Mouse (Mus musculus) hindbrain, embryonic 16.5 days (tissue): Measurements from ENCODE around the gene Tenm4. TPM values are rescaled to one million over a fixed set of nuclear protein-coding genes. Genes with fewer than 3 reads are reported as not detected.

Source experiments
- ATAC-seq: fragments of 200-750 bp; cut with Nextera tagmentation; 2 replicates; pipeline ENCODE4 v1.8.0; 2017; ENCODE audit warnings: moderate TSS enrichment, moderate library complexity
- H3K27ac ChIP-seq: fragments of 300-500 bp; sonication (generic); 2 replicates; pipeline ENCODE4 v1.5.1; 2014; ENCODE audit warnings: low read depth, mild to moderate bottlenecking, control low read depth, low read length, moderate library complexity
- H3K27me3 ChIP-seq: fragments of 300-500 bp; sonication (generic); replicated peaks from 2 replicates; pipeline ENCODE4 v1.6.1; 2014; ENCODE audit warnings: low read length; ENCODE audit not compliant: control insufficient read depth, insufficient read depth
- H3K36me3 ChIP-seq: fragments of 300-500 bp; sonication (generic); 2 replicates; pipeline ENCODE4 v1.6.1; 2014; ENCODE audit warnings: mild to moderate bottlenecking, low read length, moderate library complexity, mixed read lengths; ENCODE audit not compliant: control insufficient read depth, insufficient read depth
- H3K4me1 ChIP-seq: fragments of 300-500 bp; sonication (generic); 2 replicates; pipeline ENCODE4 v1.6.1; 2014; ENCODE audit warnings: low read depth, low read length; ENCODE audit not compliant: control insufficient read depth, insufficient read depth
- H3K4me2 ChIP-seq: fragments of 300-500 bp; sonication (generic); 2 replicates; pipeline ENCODE4 v1.6.1; 2014; ENCODE audit warnings: mild to moderate bottlenecking, low read length, control low read depth, moderate library complexity
- H3K4me3 ChIP-seq: fragments of 300-500 bp; sonication (generic); 2 replicates; pipeline ENCODE4 v1.5.1; 2014; ENCODE audit warnings: mild to moderate bottlenecking, low read length, control low read depth, moderate library complexity
- H3K9ac ChIP-seq: fragments of 300-500 bp; sonication (generic); 2 replicates; pipeline ENCODE4 v1.6.1; 2014; ENCODE audit warnings: low read depth, mild to moderate bottlenecking, control low read depth, low read length, moderate library complexity
- H3K9me3 ChIP-seq: fragments of 300-500 bp; sonication (generic); 2 replicates; pipeline ENCODE4 v1.6.1; 2014; ENCODE audit warnings: mild to moderate bottlenecking, low read length, moderate library complexity; ENCODE audit not compliant: control insufficient read depth
- whole genome bisulfite sequencing: fragments of 180-500 bp; shearing (Covaris S2); extraction: QIAGEN DNeasy Blood & Tissue Kit; methylation state at CpG from one replicate; pipeline ENCODE4 v1.1.7; 2014; 5-methylcytosine and 5-hydroxymethylcytosine counted together
- polyA plus RNA-seq: library from polyadenylated mRNA; unstranded; fragments of >200 nt; fragmentation: Nextera tagmentation; extraction: Ambion mirVana; gene quantifications from 2 replicates; pipeline ENCODE4 v1.2.1, GENCODE M21; 2015

The Tenm4 gene
- 32.4 and 33.2 TPM in 2 replicates for polyA plus RNA-seq

GRCm38 (mm10) chr7:96170924-96171595 is at the start of gene Tenm4:
Gene Tenm4, plus strand, starts transcription at chr7:96171246.
- H3K27ac ChIP-seq = no peak within 1 kb of the TSS
- WGBS = 38% methylated on average over 14 of the region's 14 CpGs
- H3K4me1 ChIP-seq = no peaks in the 10 kb centered on the region
- H3K4me2 ChIP-seq = 0 out of 2 replicates have a peak within 1 kb of the TSS, but pooled peaks have one; percentile 6
- no peak within 1 kb of the TSS for H3K9ac ChIP-seq
- no peaks in the 10 kb centered on the region for H3K36me3 ChIP-seq
- no peaks in the 10 kb centered on the region for H3K27me3 ChIP-seq
- H3K9me3 ChIP-seq = no peaks in the 10 kb centered on the region
- ATAC-seq = no peak
- H3K4me3 ChIP-seq = no peak within 1 kb of the TSS

GRCm38 (mm10) chr7:96130763-96131162 is 40.3 kb upstream of the Tenm4 start:
- H3K4me2 ChIP-seq = no peak overlapping the region
- no peak overlapping the region for H3K9ac ChIP-seq
- no peak overlapping the region for H3K4me3 ChIP-seq
- no peaks in the 10 kb centered on the region for H3K4me1 ChIP-seq
- no peaks in the 10 kb centered on the region for H3K9me3 ChIP-seq
- ATAC-seq = no peak
- H3K36me3 ChIP-seq = no peaks in the 10 kb centered on the region
- 48% methylated on average over 4 of the region's 4 CpGs for WGBS
- no peak overlapping the region for H3K27ac ChIP-seq
- no peaks in the 10 kb centered on the region for H3K27me3 ChIP-seq

GRCm38 (mm10) chr7:96131175-96131574 is 39.9 kb upstream of the Tenm4 start:
- WGBS = 84% methylated on average over 1 of the region's 1 CpGs
- no peak overlapping the region for H3K4me3 ChIP-seq
- no peaks in the 10 kb centered on the region for H3K9me3 ChIP-seq
- no peak overlapping the region for H3K9ac ChIP-seq
- H3K27me3 ChIP-seq = no peaks in the 10 kb centered on the region
- no peak overlapping the region for H3K27ac ChIP-seq
- ATAC-seq = no peak
- H3K4me2 ChIP-seq = no peak overlapping the region
- H3K4me1 ChIP-seq = no peaks in the 10 kb centered on the region
- no peaks in the 10 kb centered on the region for H3K36me3 ChIP-seq

GRCm38 (mm10) chr7:96136497-96136961 is 34.5 kb upstream of the Tenm4 start:
- 87% methylated on average over 6 of the region's 6 CpGs for WGBS
- H3K4me2 ChIP-seq = no peak overlapping the region
- H3K9ac ChIP-seq = no peak overlapping the region
- H3K4me1 ChIP-seq = no peaks in the 10 kb centered on the region
- ATAC-seq = no peak
- no peak overlapping the region for H3K27ac ChIP-seq
- no peaks in the 10 kb centered on the region for H3K27me3 ChIP-seq
- H3K9me3 ChIP-seq = no peaks in the 10 kb centered on the region
- H3K4me3 ChIP-seq = no peak overlapping the region
- H3K36me3 ChIP-seq = no peaks in the 10 kb centered on the region

GRCm38 (mm10) chr7:96141876-96142275 is 29.2 kb upstream of the Tenm4 start:
- 76% methylated on average over 4 of the region's 4 CpGs for WGBS
- H3K4me1 ChIP-seq = no peaks in the 10 kb centered on the region
- ATAC-seq = no peak

GRCm38 (mm10) chr7:96142973-96143596 is 28.0 kb upstream of the Tenm4 start:
- no peak overlapping the region for H3K27ac ChIP-seq
- WGBS = 74% methylated on average over 3 of the region's 3 CpGs
- H3K4me2 ChIP-seq = no peak overlapping the region
- H3K4me1 ChIP-seq = no peaks in the 10 kb centered on the region
- H3K4me3 ChIP-seq = no peak overlapping the region
- no peaks in the 10 kb centered on the region for H3K9me3 ChIP-seq
- H3K27me3 ChIP-seq = no peaks in the 10 kb centered on the region
- ATAC-seq = peak; percentile 89
- no peak overlapping the region for H3K9ac ChIP-seq
- no peaks in the 10 kb centered on the region for H3K36me3 ChIP-seq

More at GRCm38 (mm10) chr7:96141876-96142275, 29.2 kb upstream of the Tenm4 start:
- no peak overlapping the region for H3K4me2 ChIP-seq
- H3K9ac ChIP-seq = no peak overlapping the region
- H3K4me3 ChIP-seq = no peak overlapping the region
- no peaks in the 10 kb centered on the region for H3K9me3 ChIP-seq
- H3K27ac ChIP-seq = no peak overlapping the region
- no peaks in the 10 kb centered on the region for H3K27me3 ChIP-seq
- no peaks in the 10 kb centered on the region for H3K36me3 ChIP-seq

- Histone ChIP-seq H3K36me3 (no peaks in the 10 kb centered on the region), H3K9me3 (no peaks in the 10 kb centered on the region), H3K4me3 (no peak overlapping the region), H3K27me3 (no peaks in the 10 kb centered on the region), H3K27ac (no peak overlapping the region), H3K9ac (no peak overlapping the region), H3K4me1 (no peaks in the 10 kb centered on the region), H3K4me2 (no peak overlapping the region)
- ATAC-seq = no peak
- 86% methylated on average over 4 of the region's 4 CpGs for WGBS
These were observed 23.6 kb upstream of the Tenm4 start for GRCm38 (mm10) chr7:96147436-96147835.

GRCm38 (mm10) chr7:96148191-96148590 is 22.9 kb upstream of the Tenm4 start:
- Histone ChIP-seq H3K4me1 (no peaks in the 10 kb centered on the region), H3K27me3 (no peaks in the 10 kb centered on the region), H3K9ac (no peak overlapping the region), H3K4me2 (no peak overlapping the region), H3K36me3 (no peaks in the 10 kb centered on the region), H3K27ac (no peak overlapping the region), H3K4me3 (no peak overlapping the region), H3K9me3 (no peaks in the 10 kb centered on the region)
- WGBS = 86% methylated on average over 4 of the region's 4 CpGs
- ATAC-seq = no peak

GRCm38 (mm10) chr7:96151277-96151676 is 19.8 kb upstream of the Tenm4 start:
- Histone ChIP-seq H3K36me3 (no peaks in the 10 kb centered on the region), H3K4me3 (no peak overlapping the region), H3K9me3 (no peaks in the 10 kb centered on the region), H3K4me1 (no peaks in the 10 kb centered on the region), H3K27me3 (no peaks in the 10 kb centered on the region), H3K27ac (no peak overlapping the region), H3K9ac (no peak overlapping the region), H3K4me2 (no peak overlapping the region)
- no peak for ATAC-seq
- 62% methylated on average over 3 of the region's 3 CpGs for WGBS
